Mouse (Mus musculus): ENCODE data around the gene Picalm.
A peak's percentile ranks its signal among the peaks of the same experiment; 100 is the strongest.

Picalm gene

GRCm38 (mm10) chr7:90210947-90211346 lies 80.9 kb downstream of the Picalm start:
- DNase-seq (ENCODE audit: low read depth) = no peak

- no peak for DNase-seq (ENCODE audit: low read depth)
Observed at GRCm38 (mm10) chr7:90216511-90216910, 86.5 kb downstream of the Picalm start.

- DNase-seq (ENCODE audit: low read depth) = no peak
Observed at GRCm38 (mm10) chr7:90218122-90218521, 88.1 kb downstream of the Picalm start.

GRCm38 (mm10) chr7:90221487-90221886 lies 91.5 kb downstream of the Picalm start:
- DNase-seq (ENCODE audit: low read depth) = no peak

GRCm38 (mm10) chr7:90228075-90228474 lies 98.1 kb downstream of the Picalm start:
- DNase-seq (ENCODE audit: low read depth) = no peak

GRCm38 (mm10) chr7:90228884-90229283 lies 98.9 kb downstream of the Picalm start:
- peak; percentile 59 for DNase-seq (ENCODE audit: low read depth)

- DNase-seq (ENCODE audit: low read depth) = no peak
Observed at GRCm38 (mm10) chr7:90231431-90231830, 101.4 kb downstream of the Picalm start.

GRCm38 (mm10) chr7:90233921-90234320 lies 103.9 kb downstream of the Picalm start:
- no peak for DNase-seq (ENCODE audit: low read depth)

GRCm38 (mm10) chr7:90236289-90236905 lies 106.4 kb downstream of the Picalm start:
- DNase-seq (ENCODE audit: low read depth) = peak; percentile 37

GRCm38 (mm10) chr7:90243151-90243550 lies 113.1 kb downstream of the Picalm start:
- peak; percentile 69 for DNase-seq (ENCODE audit: low read depth)

GRCm38 (mm10) chr7:90243643-90244042 lies 113.6 kb downstream of the Picalm start:
- peak; percentile 30 for DNase-seq (ENCODE audit: low read depth)

GRCm38 (mm10) chr7:90252946-90253345 lies 122.9 kb downstream of the Picalm start:
- peak; percentile 8 for DNase-seq (ENCODE audit: low read depth)

GRCm38 (mm10) chr7:90258701-90259100 lies 128.7 kb downstream of the Picalm start:
- DNase-seq (ENCODE audit: low read depth) = no peak

GRCm38 (mm10) chr7:90259899-90260298 lies 129.9 kb downstream of the Picalm start:
- DNase-seq (ENCODE audit: low read depth) = no peak

- DNase-seq (ENCODE audit: low read depth) = no peak
Observed at GRCm38 (mm10) chr7:90261902-90262599, 132.0 kb downstream of the Picalm start.
